Mouse (Mus musculus) stomach, embryonic 14.5 days (tissue): ENCODE results near the gene Cog1. TPM values are rescaled to one million over a fixed set of nuclear protein-coding genes. Genes with fewer than 3 reads are reported as not detected.

ENCODE experiments used
- ATAC-seq: fragments of 200-750 bp; cut with Nextera tagmentation; 2 replicates; pipeline ENCODE4 v1.8.0; 2017; ENCODE audit warnings: low read depth, moderate TSS enrichment; ENCODE audit not compliant: insufficient number of reproducible peaks, insufficient read depth, low FRiP score
- H3K27ac ChIP-seq: fragments of 300-500 bp; sonication (generic); 2 replicates; pipeline ENCODE4 v1.5.1; 2014; ENCODE audit warnings: mild to moderate bottlenecking, low read length, moderate library complexity, mixed read lengths
- H3K27me3 ChIP-seq: fragments of 300-500 bp; sonication (generic); 2 replicates; pipeline ENCODE4 v1.6.1; 2014; ENCODE audit warnings: low read length, control low read depth, mixed read lengths; ENCODE audit not compliant: control insufficient read depth, insufficient read depth
- H3K36me3 ChIP-seq: fragments of 300-500 bp; sonication (generic); 2 replicates; pipeline ENCODE4 v1.6.1; 2014; ENCODE audit warnings: mild to moderate bottlenecking, control low read depth, low read length, moderate library complexity, mixed read lengths; ENCODE audit not compliant: control insufficient read depth, insufficient read depth
- H3K4me1 ChIP-seq: fragments of 300-500 bp; sonication (generic); 2 replicates; pipeline ENCODE4 v1.6.1; 2014; ENCODE audit warnings: low read length, control low read depth, mixed read lengths; ENCODE audit not compliant: control insufficient read depth, insufficient read depth
- H3K4me2 ChIP-seq: fragments of 300-500 bp; sonication (generic); replicated peaks from 2 replicates; pipeline ENCODE4 v1.6.1; 2014; ENCODE audit warnings: low read depth, low read length, control low read depth
- H3K4me3 ChIP-seq: fragments of 300-500 bp; sonication (generic); 2 replicates; pipeline ENCODE4 v1.5.1; 2014; ENCODE audit warnings: low read depth, low read length, control low read depth
- H3K9ac ChIP-seq: fragments of 300-500 bp; sonication (generic); replicated peaks from 2 replicates; pipeline ENCODE4 v1.6.1; 2014; ENCODE audit warnings: low read depth, mild to moderate bottlenecking, control low read depth, low read length, moderate library complexity, mixed read lengths
- H3K9me3 ChIP-seq: fragments of 300-500 bp; sonication (generic); 2 replicates; pipeline ENCODE4 v1.6.1; 2016; ENCODE audit warnings: low read depth, low read length, control low read depth; ENCODE audit not compliant: control insufficient read depth
- WGBS: fragments of 180-500 bp; shearing (Covaris S2); extraction: QIAGEN DNeasy Blood & Tissue Kit; methylation state at CpG from one replicate; pipeline ENCODE4 v1.1.7; 2014; 5-methylcytosine and 5-hydroxymethylcytosine counted together
- polyA plus RNA-seq: library from polyadenylated mRNA; unstranded; fragments of >200 nt; fragmentation: Nextera tagmentation; extraction: Ambion mirVana; gene quantifications from 2 replicates; pipeline ENCODE4 v1.2.1, GENCODE M21; 2014

The Cog1 gene
- polyA plus RNA-seq, 1 experiment from 2014 or later: 20.7 TPM

- H3K9me3 ChIP-seq: no peaks in the 10 kb centered on the region
- peak; percentile 71; the same call in 1 of the 2 replicates for ATAC-seq
- H3K4me1 ChIP-seq: peaks cover 6% of the 10 kb centered on the region; the same call in 1 of the 2 replicates
- H3K4me2 ChIP-seq: peak overlapping the region; percentile 23
- no peak overlapping the region for H3K4me3 ChIP-seq
- H3K9ac ChIP-seq: no peak overlapping the region
- H3K27me3 ChIP-seq: no peaks in the 10 kb centered on the region
- H3K36me3 ChIP-seq: no peaks in the 10 kb centered on the region
- no peak overlapping the region for H3K27ac ChIP-seq
- WGBS: 12% methylated on average over 24 of the region's 24 CpGs
These were observed 37.0 kb upstream of the Cog1 start for GRCm38 (mm10) chr11:113611664-113612611.

GRCm38 (mm10) chr11:113614476-113614875 lies 34.5 kb upstream of the Cog1 start:
- 82% methylated on average over 6 of the region's 6 CpGs for WGBS
- Histone ChIP-seq H3K4me3 (no peak overlapping the region), H3K36me3 (no peaks in the 10 kb centered on the region), H3K27ac (no peak overlapping the region), H3K4me1 (peaks cover 17% of the 10 kb centered on the region; the same call in 1 of the 2 replicates), H3K27me3 (0 out of 2 replicates have a peak, but pooled peaks cover 6% of the 10 kb centered on the region), H3K4me2 (no peak overlapping the region), H3K9ac (no peak overlapping the region), H3K9me3 (no peaks in the 10 kb centered on the region)
- ATAC-seq: no peak

GRCm38 (mm10) chr11:113617132-113617911 lies 31.6 kb upstream of the Cog1 start:
- Histone ChIP-seq H3K27ac (no peak overlapping the region), H3K9me3 (no peaks in the 10 kb centered on the region), H3K36me3 (no peaks in the 10 kb centered on the region), H3K9ac (no peak overlapping the region), H3K4me2 (no peak overlapping the region), H3K27me3 (peaks cover 19% of the 10 kb centered on the region), H3K4me1 (peaks cover 13% of the 10 kb centered on the region; the same call in 1 of the 2 replicates), H3K4me3 (no peak overlapping the region)
- peak; percentile 25; the same call in 1 of the 2 replicates for ATAC-seq
- WGBS: 39% methylated on average over 14 of the region's 14 CpGs

- Histone ChIP-seq H3K9ac (no peak overlapping the region), H3K9me3 (no peaks in the 10 kb centered on the region), H3K27ac (no peak overlapping the region), H3K27me3 (peaks cover 19% of the 10 kb centered on the region), H3K4me2 (peak overlapping the region; percentile 85), H3K36me3 (no peaks in the 10 kb centered on the region), H3K4me1 (peaks cover 12% of the 10 kb centered on the region; the same call in 1 of the 2 replicates), H3K4me3 (peak overlapping the region; percentile 31; the same call in 1 of the 2 replicates)
- no peak for ATAC-seq
- WGBS: 20% methylated on average over 4 of the region's 4 CpGs
These were observed 30.7 kb upstream of the Cog1 start for GRCm38 (mm10) chr11:113618303-113618671.

GRCm38 (mm10) chr11:113618672-113619419 lies 30.1 kb upstream of the Cog1 start, which contains the start of gene Sstr2:
Gene Sstr2, plus strand, starts transcription at chr11:113619342.
- Histone ChIP-seq H3K9me3 (no peaks in the 10 kb centered on the region), H3K9ac (no peak within 1 kb of the TSS; the same call in 1 of the 2 replicates), H3K27me3 (peaks cover 19% of the 10 kb centered on the region), H3K4me1 (peaks cover 12% of the 10 kb centered on the region; the same call in 1 of the 2 replicates), H3K27ac (no peak within 1 kb of the TSS), H3K36me3 (no peaks in the 10 kb centered on the region), H3K4me3 (peak within 1 kb of the TSS; percentile 31), H3K4me2 (peak within 1 kb of the TSS; percentile 85)
- peak; percentile 49; the same call in 1 of the 2 replicates for ATAC-seq
- WGBS: 2% methylated on average over 54 of the region's 54 CpGs

GRCm38 (mm10) chr11:113619420-113620080 lies 29.4 kb upstream of the Cog1 start:
- peaks cover 19% of the 10 kb centered on the region for H3K27me3 ChIP-seq
- 3% methylated on average over 31 of the region's 31 CpGs for WGBS
- no peak overlapping the region for H3K27ac ChIP-seq
- peak overlapping the region; percentile 31 for H3K4me3 ChIP-seq
- H3K36me3 ChIP-seq: no peaks in the 10 kb centered on the region
- H3K4me2 ChIP-seq: peak overlapping the region; percentile 85
- peaks cover 12% of the 10 kb centered on the region; the same call in 1 of the 2 replicates for H3K4me1 ChIP-seq
- H3K9me3 ChIP-seq: no peaks in the 10 kb centered on the region
- H3K9ac ChIP-seq: no peak overlapping the region; the same call in 1 of the 2 replicates
- ATAC-seq: no peak

GRCm38 (mm10) chr11:113621001-113621400 lies 28.0 kb upstream of the Cog1 start:
- 69% methylated on average over 2 of the region's 2 CpGs for WGBS
- no peak overlapping the region for H3K4me2 ChIP-seq
- no peak overlapping the region for H3K27ac ChIP-seq
- H3K4me1 ChIP-seq: peaks cover 12% of the 10 kb centered on the region; the same call in 1 of the 2 replicates
- no peak overlapping the region for H3K9ac ChIP-seq
- ATAC-seq: no peak
- H3K4me3 ChIP-seq: no peak overlapping the region
- H3K36me3 ChIP-seq: no peaks in the 10 kb centered on the region
- no peaks in the 10 kb centered on the region for H3K9me3 ChIP-seq
- peaks cover 19% of the 10 kb centered on the region for H3K27me3 ChIP-seq
